Mouse (Mus musculus): Measurements from ENCODE around the gene AB124611. TPM values are rescaled to one million over a fixed set of nuclear protein-coding genes. Genes with fewer than 3 reads are reported as not detected.

AB124611 gene
- polyA plus RNA-seq, 1 experiment from 2014 or later, result 1.6 TPM

Small RNA genes within 50 kb of the gene (microRNA-seq; reads per million reads assigned to microRNA genes)
- gene Mir199a-1, result not detected

Other genes with a start within 250 kb of the AB124611 start
- 14.5 and 16.8 TPM in 2 replicates for gene Kri1, start 238.2 kb upstream of the AB124611 start, polyA plus RNA-seq (2015; fragmentation: Nextera tagmentation; extraction: Ambion mirVana)
- 121 and 138 TPM in 2 replicates for gene Cdkn2d, start 234.8 kb upstream of the AB124611 start, polyA plus RNA-seq (2015; fragmentation: Nextera tagmentation; extraction: Ambion mirVana)
- gene Ap1m2, start 213.8 kb upstream of the AB124611 start, polyA plus RNA-seq (2015; fragmentation: Nextera tagmentation; extraction: Ambion mirVana), result 2.8 and 2.9 TPM in 2 replicates
- gene Slc44a2, start 205.5 kb upstream of the AB124611 start, polyA plus RNA-seq (2015; fragmentation: Nextera tagmentation; extraction: Ambion mirVana), result 63.9 and 78.0 TPM in 2 replicates
- gene Ilf3, start 158.3 kb upstream of the AB124611 start, polyA plus RNA-seq (2015; fragmentation: Nextera tagmentation; extraction: Ambion mirVana), result 186 and 210 TPM in 2 replicates
- 50.3 and 53.7 TPM in 2 replicates for gene Qtrt1, start 114.3 kb upstream of the AB124611 start, polyA plus RNA-seq (2015; fragmentation: Nextera tagmentation; extraction: Ambion mirVana)
- 61.9 and 69.2 TPM in 2 replicates for gene Dnm2, start 101.3 kb upstream of the AB124611 start, polyA plus RNA-seq (2015; fragmentation: Nextera tagmentation; extraction: Ambion mirVana)
- gene Tmed1, start 15.9 kb upstream of the AB124611 start, polyA plus RNA-seq (2015; fragmentation: Nextera tagmentation; extraction: Ambion mirVana), result 64.3 and 66.8 TPM in 2 replicates
- 15.8 and 25.4 TPM in 2 replicates for gene Carm1, start 20.7 kb downstream of the AB124611 start, polyA plus RNA-seq (2015; fragmentation: Nextera tagmentation; extraction: Ambion mirVana)
- gene Timm29, start 66.5 kb downstream of the AB124611 start, polyA plus RNA-seq (2015; fragmentation: Nextera tagmentation; extraction: Ambion mirVana), result 51.8 and 53.4 TPM in 2 replicates
- gene Yipf2, start 66.7 kb downstream of the AB124611 start, polyA plus RNA-seq (2015; fragmentation: Nextera tagmentation; extraction: Ambion mirVana), result 25.6 and 26.1 TPM in 2 replicates
- 109 and 130 TPM in 2 replicates for gene Smarca4, start 90.0 kb downstream of the AB124611 start, polyA plus RNA-seq (2015; fragmentation: Nextera tagmentation; extraction: Ambion mirVana)
- gene Ldlr, start 197.3 kb downstream of the AB124611 start, polyA plus RNA-seq (2015; fragmentation: Nextera tagmentation; extraction: Ambion mirVana), result 15.6 and 17.5 TPM in 2 replicates
- 21.2 and 26.0 TPM in 2 replicates for gene Spc24, start 234.1 kb downstream of the AB124611 start, polyA plus RNA-seq (2015; fragmentation: Nextera tagmentation; extraction: Ambion mirVana)